Mouse (Mus musculus) heart, embryonic 14.5 days (tissue): ENCODE data around the gene Shld2. TPM values are rescaled to one million over a fixed set of nuclear protein-coding genes. Genes with fewer than 3 reads are reported as not detected.

Experiments
- ATAC-seq: fragments of 200-750 bp; cut with Nextera tagmentation; 2 replicates; pipeline ENCODE4 v1.8.0; 2017; ENCODE audit warnings: low read depth, moderate TSS enrichment; ENCODE audit not compliant: insufficient number of reproducible peaks, insufficient read depth, low FRiP score
- H3K27ac ChIP-seq, 2 experiments: fragments of 200-500 bp in 1 of 2; fragments of 300-500 bp in 1 of 2; sonication (generic) in 1 of 2; replicated peaks in 1 of 2; 2 replicates each; pipeline ENCODE4 v1.5.1; 2012 to 2014; ENCODE audit warnings: low read depth in 2 of 2, low read length in 2 of 2, control low read depth in 1 of 2, mild to moderate bottlenecking in 1 of 2, mixed read lengths in 1 of 2; ENCODE audit not compliant: control insufficient read depth in 1 of 2, insufficient read depth in 1 of 2
- H3K27me3 ChIP-seq: fragments of 300-500 bp; sonication (generic); 2 replicates; pipeline ENCODE4 v1.6.1; 2014; ENCODE audit warnings: mild to moderate bottlenecking, low read length, control low read depth; ENCODE audit not compliant: control insufficient read depth, insufficient read depth
- H3K36me3 ChIP-seq: fragments of 300-500 bp; sonication (generic); 2 replicates; pipeline ENCODE4 v1.6.1; 2014; ENCODE audit warnings: mild to moderate bottlenecking, control low read depth, low read length, mixed read lengths; ENCODE audit not compliant: control insufficient read depth, insufficient read depth
- H3K4me1 ChIP-seq, 2 experiments: fragments of 200-500 bp in 1 of 2; fragments of 300-500 bp in 1 of 2; sonication (generic) in 1 of 2; 2 replicates each; pipeline ENCODE4 v1.6.1; 2012 to 2014; ENCODE audit warnings: low read length in 2 of 2, control low read depth in 1 of 2, mixed read lengths in 1 of 2; ENCODE audit not compliant: control insufficient read depth in 2 of 2, insufficient read depth in 2 of 2
- H3K4me2 ChIP-seq: fragments of 300-500 bp; sonication (generic); 2 replicates; pipeline ENCODE4 v1.6.1; 2014; ENCODE audit warnings: mild to moderate bottlenecking, low read length
- H3K4me3 ChIP-seq, 2 experiments: fragments of 200-500 bp in 1 of 2; fragments of 300-500 bp in 1 of 2; sonication (generic) in 1 of 2; 2 replicates each; pipeline ENCODE4 v1.5.1; 2012 to 2014; ENCODE audit warnings: low read length in 2 of 2, mild to moderate bottlenecking in 2 of 2, control low read depth in 1 of 2, low read depth in 1 of 2, moderate library complexity in 1 of 2; ENCODE audit not compliant: control insufficient read depth in 1 of 2, insufficient read depth in 1 of 2
- H3K9ac ChIP-seq: fragments of 300-500 bp; sonication (generic); 2 replicates; pipeline ENCODE4 v1.6.1; 2014; ENCODE audit warnings: mild to moderate bottlenecking, low read length
- H3K9me3 ChIP-seq: fragments of 300-500 bp; sonication (generic); 2 replicates; pipeline ENCODE4 v1.6.1; 2016; ENCODE audit warnings: low read length, control low read depth; ENCODE audit not compliant: control insufficient read depth
- WGBS: fragments of 180-500 bp; shearing (Covaris S2); extraction: QIAGEN DNeasy Blood & Tissue Kit; methylation state at CpG from one replicate; pipeline ENCODE4 v1.1.7; 2014; 5-methylcytosine and 5-hydroxymethylcytosine counted together
- polyA plus RNA-seq: library from polyadenylated mRNA; unstranded; fragments of >200 nt; fragmentation: Nextera tagmentation; extraction: Ambion mirVana; gene quantifications from 2 replicates; pipeline ENCODE4 v1.2.1, GENCODE M21; 2014

Gene Shld2
- polyA plus RNA-seq = 7.1 and 7.3 TPM in 2 replicates

- peak within 1 kb of the TSS; percentile 84 to 91 for H3K4me3 ChIP-seq
- H3K36me3 ChIP-seq = peaks cover 6% of the 10 kb centered on the region; the same call in 1 of the 2 replicates
- no peaks in the 10 kb centered on the region for H3K9me3 ChIP-seq
- H3K9ac ChIP-seq = peak within 1 kb of the TSS; percentile 91
- H3K4me2 ChIP-seq = peak within 1 kb of the TSS; percentile 81
- no peaks in the 10 kb centered on the region for H3K27me3 ChIP-seq
- peak within 1 kb of the TSS; percentile 96 for H3K27ac ChIP-seq
- ATAC-seq = peak; percentile 97
- peaks cover 2 to 20% of the 10 kb centered on the region in 2 experiments for H3K4me1 ChIP-seq
- under 1% methylated on average over 86 of the region's 100 CpGs for WGBS
Observed at GRCm38 (mm10) chr14:34310234-34310965, at the start of gene Shld2, which contains the start of gene Glud1. Gene Shld2, minus strand, starts transcription at chr14:34310493. Gene Glud1, plus strand, starts transcription at chr14:34310727.

DNA sequence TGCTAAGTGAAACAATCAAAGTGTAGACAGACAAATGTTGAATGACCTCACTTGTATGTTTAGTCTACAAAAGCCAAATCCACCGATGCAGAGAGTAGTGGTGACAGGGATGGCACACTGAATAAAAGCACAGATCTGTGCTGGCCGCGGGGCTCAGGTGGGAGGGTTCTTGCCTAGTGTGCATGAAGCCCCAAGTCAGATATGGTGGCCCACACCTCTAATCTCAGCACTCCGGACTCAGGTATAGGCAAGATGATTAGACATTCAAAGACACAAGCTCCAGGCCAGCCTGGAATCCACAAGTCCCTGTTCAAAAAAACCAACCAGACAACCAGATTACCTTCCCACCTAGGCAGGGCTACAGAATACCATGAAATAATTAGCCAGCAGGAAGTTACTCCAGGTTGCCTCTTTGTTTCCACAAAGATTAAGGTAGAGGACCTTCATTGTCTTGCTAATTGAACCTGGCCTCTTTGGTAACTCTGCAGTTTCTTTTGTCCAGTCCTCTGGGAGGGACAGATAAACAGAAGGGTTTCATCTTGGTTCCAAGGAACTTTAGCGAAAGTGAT is 49.5 kb upstream of the Shld2 start:
- no peak overlapping the region for H3K4me2 ChIP-seq
- peaks cover 5% of the 10 kb centered on the region in 2 experiments; a peak in 2 of 4 replicates for H3K4me1 ChIP-seq
- H3K36me3 ChIP-seq = no peaks in the 10 kb centered on the region
- H3K27me3 ChIP-seq = 0 out of 2 replicates have a peak, but pooled peaks cover 3% of the 10 kb centered on the region
- H3K9me3 ChIP-seq = no peaks in the 10 kb centered on the region
- 45% methylated on average over 5 of the region's 5 CpGs for WGBS
- no peak overlapping the region for H3K4me3 ChIP-seq
- H3K9ac ChIP-seq = no peak overlapping the region
- no peak overlapping the region for H3K27ac ChIP-seq
- ATAC-seq = no peak

GRCm38 (mm10) chr14:34357671-34358455 is 47.6 kb upstream of the Shld2 start:
- Histone ChIP-seq H3K27ac (no peak overlapping the region), H3K9ac (no peak overlapping the region), H3K27me3 (0 out of 2 replicates have a peak, but pooled peaks cover 3% of the 10 kb centered on the region), H3K4me1 (peaks cover 0 to 3% of the 10 kb centered on the region in 2 experiments; a peak in 1 of 4 replicates), H3K36me3 (no peaks in the 10 kb centered on the region), H3K9me3 (no peaks in the 10 kb centered on the region), H3K4me2 (no peak overlapping the region), H3K4me3 (no peak overlapping the region)
- ATAC-seq = no peak
- WGBS = 69% methylated on average over 7 of the region's 7 CpGs

- no peak for ATAC-seq
- 69% methylated on average over 6 of the region's 6 CpGs for WGBS
- Histone ChIP-seq H3K27ac (no peak within 1 kb of the TSS), H3K27me3 (no peaks in the 10 kb centered on the region), H3K4me3 (no peak within 1 kb of the TSS), H3K9ac (no peak within 1 kb of the TSS), H3K9me3 (no peaks in the 10 kb centered on the region), H3K4me2 (no peak within 1 kb of the TSS), H3K4me1 (0 out of 4 replicates have a peak, but pooled peaks cover 0 to 3% of the 10 kb centered on the region in 2 experiments), H3K36me3 (no peaks in the 10 kb centered on the region)
Observed at GRCm38 (mm10) chr14:34355301-34355700, 45.0 kb upstream of the Shld2 start, which contains the start of gene Fam25c. Gene Fam25c, minus strand, starts transcription at chr14:34355433.

DNA sequence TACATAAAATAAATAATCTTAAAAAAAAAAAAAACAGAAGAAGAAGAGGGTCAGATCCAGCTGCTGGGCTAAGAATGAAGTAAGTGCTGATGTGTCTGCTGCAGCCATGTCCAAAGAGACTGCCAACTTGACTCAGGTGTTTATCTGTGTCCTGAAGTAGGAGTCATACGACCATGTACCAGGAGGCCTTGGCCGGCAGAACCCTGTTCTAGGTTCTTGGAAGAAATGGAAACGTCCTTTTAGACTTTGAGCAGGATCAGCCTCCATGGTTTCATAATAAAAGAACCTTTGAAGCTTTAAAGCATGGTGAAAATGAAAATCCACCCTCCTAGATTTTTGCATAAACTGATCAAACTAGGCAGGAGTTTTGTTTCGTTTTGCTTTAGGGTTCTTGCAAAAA is 44.2 kb upstream of the Shld2 start:
- Histone ChIP-seq H3K27me3 (no peaks in the 10 kb centered on the region), H3K36me3 (no peaks in the 10 kb centered on the region), H3K9me3 (no peaks in the 10 kb centered on the region), H3K4me3 (no peak overlapping the region), H3K27ac (no peak overlapping the region), H3K9ac (no peak overlapping the region), H3K4me2 (no peak overlapping the region), H3K4me1 (0 out of 4 replicates have a peak, but pooled peaks cover 0 to 3% of the 10 kb centered on the region in 2 experiments)
- ATAC-seq = no peak
- WGBS = 70% methylated on average over 4 of the region's 4 CpGs

DNA sequence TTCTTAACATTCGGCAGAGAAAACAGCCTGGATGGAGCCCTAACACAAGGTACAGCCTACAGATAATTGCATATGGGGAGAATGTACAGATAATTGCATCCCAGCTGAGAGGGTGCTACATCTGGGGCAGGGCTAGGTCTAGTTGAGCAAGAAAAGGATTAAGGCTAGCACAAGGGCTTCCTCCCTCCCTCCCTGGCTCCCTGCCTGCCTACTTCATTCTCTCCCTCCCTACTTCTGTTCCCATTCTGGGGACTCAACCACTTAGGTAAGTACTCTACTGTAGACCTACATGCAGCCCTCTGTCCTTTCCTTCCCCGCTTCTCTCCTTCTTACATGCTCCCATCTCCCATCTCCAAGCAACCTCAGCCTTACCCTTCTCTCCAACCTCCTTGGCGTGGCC is 43.0 kb upstream of the Shld2 start:
- no peak overlapping the region for H3K27ac ChIP-seq
- 89% methylated on average over 3 of the region's 3 CpGs for WGBS
- no peaks in the 10 kb centered on the region for H3K9me3 ChIP-seq
- ATAC-seq = no peak
- H3K4me3 ChIP-seq = no peak overlapping the region
- 0 out of 4 replicates have a peak, but pooled peaks cover 0 to 3% of the 10 kb centered on the region in 2 experiments for H3K4me1 ChIP-seq
- no peak overlapping the region for H3K4me2 ChIP-seq
- no peaks in the 10 kb centered on the region for H3K27me3 ChIP-seq
- no peak overlapping the region for H3K9ac ChIP-seq
- no peaks in the 10 kb centered on the region for H3K36me3 ChIP-seq

DNA sequence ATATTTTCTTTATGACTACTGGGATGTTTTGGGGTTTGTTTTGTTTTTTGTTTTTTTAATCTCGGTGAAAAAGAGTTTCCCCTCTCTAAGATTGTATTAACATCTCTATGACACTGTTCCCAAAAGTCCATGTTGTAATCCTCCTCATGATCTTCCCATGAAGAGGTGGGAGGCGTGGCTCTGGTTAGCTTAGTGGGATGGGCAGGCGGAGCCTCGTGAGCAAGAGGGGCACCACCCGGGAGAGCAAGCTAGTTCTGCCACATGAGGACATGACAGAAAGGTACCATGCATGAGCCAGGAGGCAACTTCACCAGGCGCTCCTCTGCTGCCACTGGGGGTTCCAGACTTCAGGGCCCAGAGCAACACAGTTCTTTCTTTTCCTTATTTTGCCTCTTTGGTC is 42.2 kb upstream of the Shld2 start:
- no peaks in the 10 kb centered on the region for H3K9me3 ChIP-seq
- no peak overlapping the region for H3K9ac ChIP-seq
- H3K4me1 ChIP-seq = 0 out of 4 replicates have a peak, but pooled peaks cover 0 to 3% of the 10 kb centered on the region in 2 experiments
- H3K36me3 ChIP-seq = no peaks in the 10 kb centered on the region
- no peak for ATAC-seq
- no peak overlapping the region for H3K4me3 ChIP-seq
- H3K27ac ChIP-seq = no peak overlapping the region
- H3K4me2 ChIP-seq = no peak overlapping the region
- 65% methylated on average over 6 of the region's 6 CpGs for WGBS
- H3K27me3 ChIP-seq = no peaks in the 10 kb centered on the region
